Mouse (Mus musculus): ENCODE data around the gene Irf3.
A peak's percentile ranks its signal among the peaks of the same experiment; 100 is the strongest.

The Irf3 gene

GRCm38 (mm10) chr7:44997231-44997939 lies at the start of gene Irf3:
Gene Irf3 (plus strand): TSS chr7:44997648.
- peak; percentile 96 for DNase-seq (ENCODE audit: low spot score)

GRCm38 (mm10) chr7:44949922-44950321 lies 47.5 kb upstream of the Irf3 start:
- no peak for DNase-seq (ENCODE audit: low spot score)

- DNase-seq (ENCODE audit: low spot score) = no peak
Measured at GRCm38 (mm10) chr7:44951960-44952359, 45.5 kb upstream of the Irf3 start.

- peak; percentile 22 for DNase-seq (ENCODE audit: low spot score)
Measured at GRCm38 (mm10) chr7:44952611-44953306, 44.7 kb upstream of the Irf3 start.

- DNase-seq (ENCODE audit: low spot score) = no peak
Measured at GRCm38 (mm10) chr7:44953561-44953960, 43.9 kb upstream of the Irf3 start.

GRCm38 (mm10) chr7:44954091-44954885 lies 43.2 kb upstream of the Irf3 start:
- no peak for DNase-seq (ENCODE audit: low spot score)

- peak; percentile 39 for DNase-seq (ENCODE audit: low spot score)
Measured at GRCm38 (mm10) chr7:44955628-44956027, 41.8 kb upstream of the Irf3 start.

GRCm38 (mm10) chr7:44956266-44956665 lies 41.2 kb upstream of the Irf3 start:
- no peak for DNase-seq (ENCODE audit: low spot score)

- no peak for DNase-seq (ENCODE audit: low spot score)
Measured at GRCm38 (mm10) chr7:44957183-44957835, 40.1 kb upstream of the Irf3 start.

- no peak for DNase-seq (ENCODE audit: low spot score)
Measured at GRCm38 (mm10) chr7:44958208-44958607, 39.2 kb upstream of the Irf3 start.

- DNase-seq (ENCODE audit: low spot score) = no peak
Measured at GRCm38 (mm10) chr7:44959281-44959680, 38.2 kb upstream of the Irf3 start.

GRCm38 (mm10) chr7:44959874-44960511 lies 37.5 kb upstream of the Irf3 start:
- DNase-seq (ENCODE audit: low spot score) = no peak

- DNase-seq (ENCODE audit: low spot score) = no peak
Measured at GRCm38 (mm10) chr7:44960512-44960910, 36.9 kb upstream of the Irf3 start.

- DNase-seq (ENCODE audit: low spot score) = no peak
Measured at GRCm38 (mm10) chr7:44962337-44962736, 35.1 kb upstream of the Irf3 start.

- no peak for DNase-seq (ENCODE audit: low spot score)
Measured at GRCm38 (mm10) chr7:44962831-44963230, 34.6 kb upstream of the Irf3 start.

- no peak for DNase-seq (ENCODE audit: low spot score)
Measured at GRCm38 (mm10) chr7:44964990-44965389, 32.5 kb upstream of the Irf3 start.

- no peak for DNase-seq (ENCODE audit: low spot score)
Measured at GRCm38 (mm10) chr7:44965975-44966374, 31.5 kb upstream of the Irf3 start.

- DNase-seq (ENCODE audit: low spot score) = no peak
Measured at GRCm38 (mm10) chr7:44966638-44967037, 30.8 kb upstream of the Irf3 start.

- DNase-seq (ENCODE audit: low spot score) = peak; percentile 80
Measured at GRCm38 (mm10) chr7:44970231-44970691, 27.2 kb upstream of the Irf3 start.

- no peak for DNase-seq (ENCODE audit: low spot score)
Measured at GRCm38 (mm10) chr7:44971142-44971541, 26.3 kb upstream of the Irf3 start.

- DNase-seq (ENCODE audit: low spot score) = no peak
Measured at GRCm38 (mm10) chr7:44973415-44974130, 23.9 kb upstream of the Irf3 start.
